Mouse (Mus musculus) heart, adult 2 months (tissue): ENCODE measurements around the gene Mlf2.

ENCODE experiments used
- CTCF ChIP-seq: fragments of 200-600 bp; IDR thresholded peaks from 2 replicates; pipeline ENCODE4 v1.8.1; 2022; ENCODE audit warnings: antibody characterized with exemption, mild to moderate bottlenecking, moderate library complexity
- POLR2A ChIP-seq: fragments of 200-500 bp; IDR thresholded peaks from 2 replicates; pipeline ENCODE4 v1.6.1; 2011; ENCODE audit warnings: mild to moderate bottlenecking, low read depth, low read length, control low read depth; ENCODE audit not compliant: insufficient read depth

GRCm38 (mm10) chr6:124888555-124889125 lies 42.5 kb upstream of the Mlf2 start:
- TF ChIP-seq CTCF (no peak), POLR2A (no peak)
